Mouse (Mus musculus) erythroblast, embryonic 14.5 days (primary cell): Measurements from ENCODE around the gene Gm20683.

ENCODE experiments used
- GATA1 ChIP-seq: IDR thresholded peaks from 2 replicates; pipeline ENCODE4 v1.6.1; 2012; ENCODE audit warnings: low read length, inconsistent platforms, mixed read lengths
- TAL1 ChIP-seq: IDR thresholded peaks from 3 replicates; pipeline ENCODE4 v1.6.1; 2012; ENCODE audit warnings: low read length, inconsistent platforms, mixed read lengths

DNA sequence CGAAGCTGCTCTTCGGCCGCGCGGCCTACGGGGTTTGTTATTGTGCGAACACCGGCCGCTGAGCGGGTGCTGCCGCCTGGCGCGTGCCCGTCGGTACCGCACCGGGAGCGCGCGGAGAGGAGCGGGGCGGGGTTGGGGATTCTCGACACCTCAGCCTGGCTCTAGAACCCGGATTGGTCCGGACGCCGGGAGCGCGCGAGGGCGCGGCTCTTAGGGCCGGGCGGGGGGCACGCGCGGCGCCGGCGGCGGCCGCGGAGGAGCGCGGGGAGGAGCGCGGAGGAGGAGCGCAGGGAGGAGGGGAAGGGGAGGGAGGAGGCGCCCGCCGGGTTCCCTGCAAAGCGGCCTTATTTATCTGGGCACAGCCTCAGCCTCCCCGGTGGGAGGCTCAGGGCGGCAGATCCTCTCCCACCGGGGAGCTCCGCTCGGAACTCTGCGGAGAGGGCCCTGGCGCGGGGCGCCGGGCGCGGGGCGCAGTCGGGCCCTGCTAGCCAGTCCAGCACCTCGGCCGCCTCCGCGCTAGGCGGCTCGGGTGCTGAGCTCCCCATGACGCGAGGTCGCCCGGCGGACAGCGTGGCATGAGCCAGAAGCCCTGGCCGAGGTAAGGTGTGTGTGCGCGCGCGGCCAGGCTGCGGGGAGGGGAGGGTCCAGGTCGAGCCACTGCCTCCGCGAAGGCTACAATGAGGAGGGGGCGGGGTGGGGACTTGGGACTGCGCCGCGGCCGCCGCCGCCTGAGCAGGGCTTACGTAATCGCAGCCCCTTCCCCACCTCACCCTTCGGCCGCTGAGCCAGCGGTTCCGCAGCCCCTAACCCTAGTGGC is 32.6 kb downstream of the Gm20683 start, which contains the start of gene Fbxl16:
- no peak for TF ChIP-seq GATA1
- TF ChIP-seq TAL1: no peak
